Mouse (Mus musculus) hindbrain, embryonic 15.5 days (tissue): Measurements from ENCODE around the gene Fam90a1a. TPM values are rescaled to one million over a fixed set of nuclear protein-coding genes. Genes with fewer than 3 reads are reported as not detected.

Experiments used
- ATAC-seq: fragments of 200-750 bp; cut with Nextera tagmentation; 2 replicates; pipeline ENCODE4 v1.8.0; 2017; ENCODE audit warnings: low read depth, moderate number of reproducible peaks, moderate TSS enrichment; ENCODE audit not compliant: low FRiP score
- H3K27ac ChIP-seq: fragments of 300-500 bp; sonication (generic); replicated peaks from 2 replicates; pipeline ENCODE4 v1.5.1; 2015; ENCODE audit warnings: mild to moderate bottlenecking, inconsistent platforms
- H3K27me3 ChIP-seq: fragments of 300-500 bp; sonication (generic); 2 replicates; pipeline ENCODE4 v1.6.1; 2015; ENCODE audit warnings: control low read depth, inconsistent platforms
- H3K36me3 ChIP-seq: fragments of 300-500 bp; sonication (generic); 2 replicates; pipeline ENCODE4 v1.6.1; 2015; ENCODE audit warnings: control low read depth, inconsistent platforms
- H3K4me1 ChIP-seq: fragments of 300-500 bp; sonication (generic); replicated peaks from 2 replicates; pipeline ENCODE4 v1.6.1; 2015; ENCODE audit warnings: control low read depth, inconsistent platforms
- H3K4me2 ChIP-seq: fragments of 300-500 bp; sonication (generic); 2 replicates; pipeline ENCODE4 v1.6.1; 2015; ENCODE audit warnings: moderate library complexity, mild to moderate bottlenecking, inconsistent platforms
- H3K4me3 ChIP-seq: fragments of 300-500 bp; sonication (generic); 2 replicates; pipeline ENCODE4 v1.5.1; 2015; ENCODE audit warnings: mild to moderate bottlenecking, inconsistent platforms
- H3K9ac ChIP-seq: fragments of 300-500 bp; sonication (generic); 2 replicates; pipeline ENCODE4 v1.6.1; 2015; ENCODE audit warnings: inconsistent platforms
- H3K9me3 ChIP-seq: fragments of 300-500 bp; sonication (generic); 2 replicates; pipeline ENCODE4 v1.6.1; 2016; ENCODE audit warnings: control low read depth, inconsistent platforms
- WGBS: fragments of 180-500 bp; shearing (Covaris S2); methylation state at CpG from one replicate; pipeline ENCODE4 v1.1.7; 2015; 5-methylcytosine and 5-hydroxymethylcytosine counted together
- polyA plus RNA-seq: library from polyadenylated mRNA; unstranded; fragments of >200 nt; fragmentation: Nextera tagmentation; extraction: Ambion mirVana; gene quantifications from 2 replicates; pipeline ENCODE4 v1.2.1, GENCODE M21; 2015

Fam90a1a gene
- polyA plus RNA-seq, 1 experiment from 2014 or later, result not detected

DNA sequence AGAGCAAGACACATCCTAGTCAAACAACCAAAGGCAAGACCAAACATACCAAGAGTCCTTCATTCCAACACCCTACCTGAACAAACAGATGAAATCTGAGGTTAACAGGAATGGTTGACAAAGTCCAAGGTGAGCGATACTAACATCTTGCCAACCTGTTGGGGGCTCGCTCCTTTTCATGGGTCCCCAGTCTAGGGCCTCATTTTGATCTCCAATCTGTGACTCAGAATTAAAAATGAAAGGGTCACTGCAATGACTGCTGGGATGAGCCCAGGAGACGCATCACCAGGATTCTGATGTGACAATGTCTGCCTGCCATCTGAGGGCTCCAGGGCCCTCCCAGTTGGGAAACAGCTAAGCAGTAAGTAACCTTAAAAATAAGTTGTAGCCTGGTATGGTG is 11.0 kb downstream of the Fam90a1a start, which contains the start of gene Ccdc70:
TSS of gene Ccdc70 (plus strand) at position 301 of the 400 bp plus-strand sequence.
- 91% methylated on average over 3 of the region's 3 CpGs for WGBS

DNA sequence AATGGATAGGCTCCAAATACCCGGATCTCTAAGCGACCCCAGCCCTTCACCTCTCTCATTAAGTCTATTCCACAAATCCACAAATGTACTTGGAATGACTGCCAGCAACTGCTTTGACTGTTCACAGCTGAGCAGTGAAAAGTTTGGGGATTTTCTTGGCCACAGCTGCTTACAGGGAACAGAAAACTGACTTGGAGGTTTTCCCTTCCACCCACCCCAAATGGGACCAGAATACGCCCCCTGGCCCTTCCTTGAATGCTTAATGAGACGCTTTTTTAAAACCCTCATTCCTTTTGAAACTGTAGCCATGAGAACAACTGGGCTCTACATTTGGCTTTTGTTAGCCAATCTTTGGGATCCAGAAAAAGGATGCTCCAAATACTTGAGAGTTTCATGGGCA is 19.7 kb downstream of the Fam90a1a start:
- 50% methylated on average over 4 of the region's 4 CpGs for WGBS
- no peaks in the 10 kb centered on the region for H3K27me3 ChIP-seq
- no peak for ATAC-seq
- H3K9ac ChIP-seq, result no peak overlapping the region
- no peak overlapping the region for H3K4me3 ChIP-seq
- no peaks in the 10 kb centered on the region for H3K4me1 ChIP-seq
- H3K36me3 ChIP-seq, result no peaks in the 10 kb centered on the region
- H3K27ac ChIP-seq, result no peak overlapping the region
- no peaks in the 10 kb centered on the region for H3K9me3 ChIP-seq
- H3K4me2 ChIP-seq, result no peak overlapping the region

More for the DNA sequence above, 11.0 kb downstream of the Fam90a1a start, which contains the start of gene Ccdc70:
- Histone ChIP-seq H3K9me3 (no peaks in the 10 kb centered on the region), H3K4me1 (no peaks in the 10 kb centered on the region), H3K27me3 (no peaks in the 10 kb centered on the region), H3K27ac (no peak within 1 kb of the TSS), H3K4me2 (no peak within 1 kb of the TSS), H3K4me3 (no peak within 1 kb of the TSS), H3K9ac (no peak within 1 kb of the TSS), H3K36me3 (no peaks in the 10 kb centered on the region)
- no peak for ATAC-seq

- Histone ChIP-seq H3K4me2 (no peak overlapping the region), H3K9ac (no peak overlapping the region), H3K4me3 (no peak overlapping the region), H3K9me3 (no peaks in the 10 kb centered on the region), H3K4me1 (no peaks in the 10 kb centered on the region), H3K36me3 (no peaks in the 10 kb centered on the region), H3K27me3 (no peaks in the 10 kb centered on the region), H3K27ac (no peak overlapping the region)
- peak; percentile 90 for ATAC-seq
- 50% methylated on average over 8 of the region's 8 CpGs for WGBS
These were observed 23.3 kb downstream of the Fam90a1a start for GRCm38 (mm10) chr8:21981664-21982337.

DNA sequence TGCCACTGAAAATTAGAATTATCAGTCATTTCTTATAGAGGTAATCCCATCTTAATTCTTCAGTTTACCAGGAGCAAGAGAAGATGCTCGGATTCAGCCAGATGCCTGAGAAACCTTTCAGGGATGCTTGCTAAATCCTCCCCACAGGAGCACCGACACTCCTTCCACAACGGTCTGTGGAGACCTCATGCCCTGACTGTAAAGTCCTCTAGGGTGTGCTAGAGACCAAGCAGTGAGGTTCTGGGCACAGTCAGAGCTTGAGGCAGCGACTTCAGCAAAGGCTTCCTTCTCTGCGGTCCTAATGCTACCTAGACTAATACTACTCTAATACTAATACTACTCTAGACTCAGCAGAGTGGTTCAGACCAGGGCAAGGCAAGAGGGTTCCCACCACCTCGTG is 33.7 kb downstream of the Fam90a1a start:
- 29% methylated on average over 6 of the region's 6 CpGs for WGBS
- H3K4me2 ChIP-seq, result no peak overlapping the region
- no peaks in the 10 kb centered on the region for H3K4me1 ChIP-seq
- H3K9me3 ChIP-seq, result no peaks in the 10 kb centered on the region
- H3K4me3 ChIP-seq, result no peak overlapping the region
- no peaks in the 10 kb centered on the region for H3K36me3 ChIP-seq
- H3K9ac ChIP-seq, result no peak overlapping the region
- peak; percentile 85 for ATAC-seq
- no peak overlapping the region for H3K27ac ChIP-seq
- no peaks in the 10 kb centered on the region for H3K27me3 ChIP-seq

- Histone ChIP-seq H3K4me3 (no peak overlapping the region), H3K27me3 (no peaks in the 10 kb centered on the region), H3K4me2 (no peak overlapping the region), H3K9ac (no peak overlapping the region), H3K27ac (no peak overlapping the region), H3K9me3 (no peaks in the 10 kb centered on the region), H3K4me1 (no peaks in the 10 kb centered on the region), H3K36me3 (no peaks in the 10 kb centered on the region)
- ATAC-seq, result no peak
- WGBS, result 50% methylated on average over 3 of the region's 3 CpGs
These were observed 36.7 kb downstream of the Fam90a1a start for GRCm38 (mm10) chr8:21995181-21995580.

DNA sequence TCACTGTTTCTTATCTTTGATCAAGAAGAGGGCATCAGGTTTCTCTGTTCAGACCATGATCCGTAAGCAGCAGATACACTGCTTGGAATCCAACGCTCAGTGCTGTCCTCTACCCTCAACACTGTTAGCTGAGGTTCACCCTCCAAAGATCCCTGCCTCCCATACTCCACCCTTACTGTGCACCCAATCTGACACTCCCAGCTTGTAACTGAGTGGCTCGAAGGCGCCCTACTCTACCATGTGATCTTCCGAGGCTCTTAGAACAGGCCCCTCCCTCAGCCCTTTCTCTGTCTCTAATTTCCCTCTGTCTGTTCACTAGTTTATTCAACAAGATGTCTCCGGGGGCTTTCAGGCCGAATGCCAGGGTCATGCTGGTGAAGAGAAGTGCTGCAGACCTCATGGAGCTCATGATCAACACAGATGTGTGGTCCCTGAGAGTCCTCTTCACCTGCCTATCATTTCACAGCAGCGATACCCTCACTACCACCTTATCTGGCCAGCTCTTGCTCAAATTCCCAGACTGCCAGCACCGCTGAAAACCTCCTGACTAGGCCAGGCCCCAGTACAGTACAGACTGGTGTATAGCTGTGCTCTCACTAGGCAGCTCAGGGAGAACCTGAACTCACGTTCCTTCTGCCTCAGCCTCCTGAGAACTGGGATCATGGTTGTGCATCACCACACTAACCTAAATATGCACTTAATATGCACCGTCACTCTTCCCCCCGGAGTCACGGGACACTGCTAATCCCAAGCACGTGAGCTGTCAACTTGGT is 46.4 kb downstream of the Fam90a1a start:
- no peaks in the 10 kb centered on the region for H3K9me3 ChIP-seq
- no peak overlapping the region for H3K9ac ChIP-seq
- 82% methylated on average over 14 of the region's 14 CpGs for WGBS
- ATAC-seq, result no peak
- no peak overlapping the region for H3K4me3 ChIP-seq
- H3K27ac ChIP-seq, result no peak overlapping the region
- no peaks in the 10 kb centered on the region for H3K36me3 ChIP-seq
- no peaks in the 10 kb centered on the region for H3K4me1 ChIP-seq
- H3K4me2 ChIP-seq, result no peak overlapping the region
- no peaks in the 10 kb centered on the region for H3K27me3 ChIP-seq

GRCm38 (mm10) chr8:22006423-22006822 is 47.9 kb downstream of the Fam90a1a start:
- Histone ChIP-seq H3K27me3 (no peaks in the 10 kb centered on the region), H3K9ac (no peak overlapping the region), H3K4me1 (no peaks in the 10 kb centered on the region), H3K4me3 (no peak overlapping the region), H3K36me3 (no peaks in the 10 kb centered on the region), H3K27ac (no peak overlapping the region), H3K4me2 (no peak overlapping the region), H3K9me3 (no peaks in the 10 kb centered on the region)
- 84% methylated on average over 6 of the region's 6 CpGs for WGBS
- ATAC-seq, result no peak

- no peaks in the 10 kb centered on the region for H3K9me3 ChIP-seq
- H3K4me2 ChIP-seq, result no peak overlapping the region
- WGBS, result 72% methylated on average over 3 of the region's 3 CpGs
- H3K27me3 ChIP-seq, result no peaks in the 10 kb centered on the region
- no peaks in the 10 kb centered on the region for H3K4me1 ChIP-seq
- H3K27ac ChIP-seq, result no peak overlapping the region
- no peaks in the 10 kb centered on the region for H3K36me3 ChIP-seq
- H3K4me3 ChIP-seq, result no peak overlapping the region
- H3K9ac ChIP-seq, result no peak overlapping the region
- no peak for ATAC-seq
These were observed 50.9 kb downstream of the Fam90a1a start for GRCm38 (mm10) chr8:22009403-22009802.

GRCm38 (mm10) chr8:22013034-22013707 is 54.7 kb downstream of the Fam90a1a start:
- Histone ChIP-seq H3K36me3 (no peaks in the 10 kb centered on the region), H3K27ac (no peak overlapping the region), H3K4me2 (no peak overlapping the region), H3K9me3 (no peaks in the 10 kb centered on the region), H3K9ac (no peak overlapping the region), H3K4me3 (no peak overlapping the region), H3K27me3 (no peaks in the 10 kb centered on the region), H3K4me1 (no peaks in the 10 kb centered on the region)
- no peak for ATAC-seq
- 89% methylated on average over 24 of the region's 24 CpGs for WGBS

Other genes with a start within 250 kb of the Fam90a1a start
- gene Defa24, start 224.2 kb upstream of the Fam90a1a start, polyA plus RNA-seq, result not detected in 2 replicates
- not detected in 2 replicates for gene Defb50, start 135.2 kb upstream of the Fam90a1a start, polyA plus RNA-seq
- not detected in 2 replicates for gene Defb2, start 118.8 kb upstream of the Fam90a1a start, polyA plus RNA-seq
- 1.4 and 1.5 TPM in 2 replicates for gene Defb10, start 99.8 kb upstream of the Fam90a1a start, polyA plus RNA-seq
- 1.9 and 2.5 TPM in 2 replicates for gene Defb9, start 73.3 kb upstream of the Fam90a1a start, polyA plus RNA-seq
- 30.6 and 34.9 TPM in 2 replicates for gene Defb11, start 52.3 kb upstream of the Fam90a1a start, polyA plus RNA-seq
- gene Defb15, start 26.0 kb upstream of the Fam90a1a start, polyA plus RNA-seq, result not detected in 2 replicates
- not detected in 2 replicates for gene Defb35, start 20.4 kb upstream of the Fam90a1a start, polyA plus RNA-seq
- not detected in 2 replicates for gene Defb13, start 12.0 kb upstream of the Fam90a1a start, polyA plus RNA-seq
- gene Ccdc70, start 11.1 kb downstream of the Fam90a1a start, polyA plus RNA-seq, result not detected in 2 replicates
- 1.8 and 2.0 TPM in 2 replicates for gene Atp7b, start 101.6 kb downstream of the Fam90a1a start, polyA plus RNA-seq
- 37.9 and 40.9 TPM in 2 replicates for gene Alg11, start 102.0 kb downstream of the Fam90a1a start, polyA plus RNA-seq
- gene Nek5, start 166.3 kb downstream of the Fam90a1a start, polyA plus RNA-seq, result 1.2 and 1.6 TPM in 2 replicates
- 7.6 and 8.4 TPM in 2 replicates for gene Nek3, start 207.7 kb downstream of the Fam90a1a start, polyA plus RNA-seq
- 15.1 and 16.3 TPM in 2 replicates for gene Ckap2, start 227.1 kb downstream of the Fam90a1a start, polyA plus RNA-seq
- gene Vps36, start 234.1 kb downstream of the Fam90a1a start, polyA plus RNA-seq, result 41.2 and 42.5 TPM in 2 replicates